Mouse (Mus musculus): ENCODE data around the gene Tat. TPM values are rescaled to one million over a fixed set of nuclear protein-coding genes. Genes with fewer than 3 reads are reported as not detected.

The Tat gene
- total RNA-seq, 2 experiments from 2014 or later, result 0.12 to 0.31 TPM

- DNase-seq, result no peak
- intact Hi-C loops (cut with DNase I), result no loop called here
Measured at GRCm38 (mm10) chr8:110039216-110039615, 49.0 kb downstream of the Tat start.

GRCm38 (mm10) chr8:110039659-110040058 is 49.4 kb downstream of the Tat start, which contains the start of gene Chst4:
Gene Chst4, minus strand, starts transcription at chr8:110039740.
- intact Hi-C loops (cut with DNase I), result no loop called here
- no peak for DNase-seq

GRCm38 (mm10) chr8:110040509-110040908 is 50.3 kb downstream of the Tat start:
- no peak for DNase-seq
- intact Hi-C loops (cut with DNase I), result no loop called here

Other genes with a start within 250 kb of the Tat start
- gene Ap1g1, start 211.9 kb upstream of the Tat start, total RNA-seq (2021), result 10 to 100 TPM; 53.2 to 53.6 TPM
- 1 to 10 TPM; 5.6 to 6.4 TPM for gene Phlpp2, start 121.9 kb upstream of the Tat start, total RNA-seq (2021)
- gene Marveld3, start 28.2 kb upstream of the Tat start, total RNA-seq (2021), result under 1 TPM; 0.27 to 0.55 TPM
- 1 to 10 TPM; 4.4 TPM for gene Chst4, start 49.3 kb downstream of the Tat start, total RNA-seq (2021)
- 1 to 10 TPM; 6.2 to 7.2 TPM for gene Zfp612, start 89.3 kb downstream of the Tat start, total RNA-seq (2021)
- not detected for gene Gm21964, start 110.8 kb downstream of the Tat start, total RNA-seq (2021)
- not detected for gene Gm17720, start 112.3 kb downstream of the Tat start, total RNA-seq (2021)
- gene Calb2, start 177.8 kb downstream of the Tat start, total RNA-seq (2021), result under 1 TPM in 1 of 2 experiments, not detected in 1; 0.17 TPM
- gene Cmtr2, start 225.2 kb downstream of the Tat start, total RNA-seq (2021), result 1 to 10 TPM; 3.4 to 3.9 TPM

Measured in heart, postnatal 10 days (tissue).